Mouse (Mus musculus): ENCODE results near the gene Armc8. TPM values are rescaled to one million over a fixed set of nuclear protein-coding genes. Genes with fewer than 3 reads are reported as not detected.
A peak's percentile ranks its signal among the peaks of the same experiment; 100 is the strongest.
"Not testable (repeated sequence)": the region's sequence is repeated elsewhere in the genome, so short reads cannot be mapped to it uniquely, and the experiment has no call there.

Armc8 gene
- 41.3 and 46.4 TPM in 2 replicates for polyA plus RNA-seq (2014; fragmentation: Nextera tagmentation; extraction: Ambion mirVana)

DNA sequence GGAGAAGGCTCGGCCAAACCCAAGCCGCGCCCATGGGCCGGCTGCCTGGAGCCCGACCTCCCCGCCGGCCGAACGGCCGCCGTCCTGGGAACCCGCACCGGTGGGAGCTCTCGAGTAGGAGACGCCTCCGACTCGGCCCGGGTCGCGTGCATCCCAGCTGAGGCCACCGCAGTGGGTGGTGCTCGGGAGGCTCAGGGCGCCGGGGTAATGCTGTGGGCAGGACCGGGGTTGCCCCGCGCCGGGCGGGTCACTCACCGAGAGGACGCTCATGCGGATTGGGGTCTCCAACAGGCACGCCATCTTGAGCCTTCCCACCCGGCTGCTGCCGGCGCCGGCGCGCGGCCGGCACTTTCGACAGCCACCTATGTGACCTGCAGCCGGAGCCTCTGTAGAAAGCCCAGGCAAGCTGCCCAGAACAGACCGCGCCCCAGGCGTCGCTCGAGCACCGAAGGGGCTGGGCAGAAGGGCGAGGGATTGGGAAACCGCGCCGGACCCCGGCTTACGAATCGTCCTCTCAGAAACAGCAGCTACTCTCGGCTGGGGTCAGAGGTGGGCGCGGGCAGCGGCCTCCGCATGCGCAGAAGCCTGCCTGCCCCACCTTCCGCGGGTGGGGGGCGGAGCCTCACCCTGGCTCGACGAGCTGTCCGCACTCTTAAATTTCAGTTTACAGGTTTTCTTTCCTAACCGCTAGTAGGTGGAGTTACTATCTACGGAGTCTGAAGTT, at the start of gene Armc8:
TSS of gene Armc8 (minus strand) at position 553 of the 724 bp plus-strand sequence.
- under 1% methylated on average over 70 of the region's 70 CpGs for WGBS
- H3K27ac ChIP-seq (ENCODE audit: low read depth, low read length), result peak within 1 kb of the TSS; percentile 88
- DNase-seq (ENCODE audit: low spot score) (peak; percentile 92), ATAC-seq (ENCODE audit: low FRiP score) (peak; percentile 95)
- peak within 1 kb of the TSS; percentile 87 for H3K4me3 ChIP-seq (ENCODE audit: low read depth, low read length)
- H3K36me3 ChIP-seq (ENCODE audit: control insufficient read depth, insufficient read depth, low read length), result no peaks in the 10 kb centered on the region
- no peaks in the 10 kb centered on the region for H3K9me3 ChIP-seq (ENCODE audit: control insufficient read depth, low read length)
- no peaks in the 10 kb centered on the region for H3K27me3 ChIP-seq (ENCODE audit: control insufficient read depth, insufficient read depth, low read length)
- peak within 1 kb of the TSS; percentile 59 for H3K4me2 ChIP-seq (replicated peaks; ENCODE audit: low read depth, low read length)
- H3K4me1 ChIP-seq (replicated peaks; ENCODE audit: control insufficient read depth, insufficient read depth, low read length), result no peaks in the 10 kb centered on the region
- H3K9ac ChIP-seq (ENCODE audit: low read depth, low read length), result peak within 1 kb of the TSS; percentile 85

DNA sequence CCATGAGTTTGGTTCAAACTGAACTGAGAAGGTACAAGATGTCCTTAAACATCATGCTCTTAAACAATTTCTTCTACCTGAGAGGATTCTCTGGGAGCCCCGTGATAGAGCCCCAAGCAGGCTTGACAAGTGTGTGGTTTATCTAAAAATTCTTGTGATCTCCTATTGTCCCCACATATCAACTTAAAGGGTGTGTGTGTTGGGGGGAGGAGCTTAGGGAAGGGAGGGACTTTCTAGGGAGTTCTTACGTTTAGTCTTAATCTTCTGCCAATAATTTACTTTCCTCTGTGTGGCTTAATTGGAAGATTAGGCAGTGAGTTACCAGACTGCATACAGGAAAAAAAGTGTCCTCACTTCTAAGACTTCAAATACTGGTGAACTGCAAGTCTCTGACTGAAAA, 43.5 kb upstream of the Armc8 start, which contains the start of gene A4gnt:
TSS of gene A4gnt (plus strand) at position 301 of the 400 bp plus-strand sequence.
- Histone ChIP-seq H3K27me3 (ENCODE audit: control insufficient read depth, insufficient read depth, low read length) (no peaks in the 10 kb centered on the region), H3K4me1 (replicated peaks; ENCODE audit: control insufficient read depth, insufficient read depth, low read length) (no peaks in the 10 kb centered on the region), H3K9me3 (ENCODE audit: control insufficient read depth, low read length) (no peaks in the 10 kb centered on the region), H3K4me2 (replicated peaks; ENCODE audit: low read depth, low read length) (no peak within 1 kb of the TSS), H3K27ac (ENCODE audit: low read depth, low read length) (no peak within 1 kb of the TSS), H3K36me3 (ENCODE audit: control insufficient read depth, insufficient read depth, low read length) (no peaks in the 10 kb centered on the region), H3K4me3 (ENCODE audit: low read depth, low read length) (no peak within 1 kb of the TSS), H3K9ac (ENCODE audit: low read depth, low read length) (no peak within 1 kb of the TSS)
- ATAC-seq (ENCODE audit: low FRiP score), result no peak
- 66% methylated on average over 2 of the region's 2 CpGs for WGBS
- DNase-seq (ENCODE audit: low spot score), result no peak

DNA sequence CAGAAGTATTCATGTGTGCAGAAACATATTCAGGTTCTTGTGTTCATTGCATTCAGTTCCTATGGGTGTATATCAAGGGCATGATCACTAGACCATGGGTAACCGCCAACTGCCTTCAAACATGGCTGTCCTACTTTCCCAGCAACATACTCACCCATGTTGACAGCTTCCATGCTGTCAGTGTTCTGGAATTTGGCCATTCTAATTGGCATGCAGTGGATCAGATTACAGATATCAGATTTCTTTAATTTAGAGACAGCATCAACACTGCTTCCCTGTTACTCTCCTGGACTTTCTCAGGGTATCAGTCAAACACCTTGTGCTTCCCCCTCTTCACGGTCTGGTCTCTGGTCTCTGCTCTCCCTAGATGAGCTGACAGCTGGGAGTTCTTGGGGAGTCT, 34.9 kb upstream of the Armc8 start:
- H3K36me3 ChIP-seq (ENCODE audit: control insufficient read depth, insufficient read depth, low read length), result no peaks in the 10 kb centered on the region
- H3K9me3 ChIP-seq (ENCODE audit: control insufficient read depth, low read length), result no peaks in the 10 kb centered on the region
- no peak for DNase-seq (ENCODE audit: low spot score)
- no peak overlapping the region for H3K9ac ChIP-seq (ENCODE audit: low read depth, low read length)
- H3K4me2 ChIP-seq (replicated peaks; ENCODE audit: low read depth, low read length), result no peak overlapping the region
- ATAC-seq (ENCODE audit: low FRiP score), result no peak
- H3K4me3 ChIP-seq (ENCODE audit: low read depth, low read length), result no peak overlapping the region
- no peak overlapping the region for H3K27ac ChIP-seq (ENCODE audit: low read depth, low read length)
- H3K27me3 ChIP-seq (ENCODE audit: control insufficient read depth, insufficient read depth, low read length), result no peaks in the 10 kb centered on the region
- no peaks in the 10 kb centered on the region for H3K4me1 ChIP-seq (replicated peaks; ENCODE audit: control insufficient read depth, insufficient read depth, low read length)
- 72% methylated on average over 2 of the region's 2 CpGs for WGBS

DNA sequence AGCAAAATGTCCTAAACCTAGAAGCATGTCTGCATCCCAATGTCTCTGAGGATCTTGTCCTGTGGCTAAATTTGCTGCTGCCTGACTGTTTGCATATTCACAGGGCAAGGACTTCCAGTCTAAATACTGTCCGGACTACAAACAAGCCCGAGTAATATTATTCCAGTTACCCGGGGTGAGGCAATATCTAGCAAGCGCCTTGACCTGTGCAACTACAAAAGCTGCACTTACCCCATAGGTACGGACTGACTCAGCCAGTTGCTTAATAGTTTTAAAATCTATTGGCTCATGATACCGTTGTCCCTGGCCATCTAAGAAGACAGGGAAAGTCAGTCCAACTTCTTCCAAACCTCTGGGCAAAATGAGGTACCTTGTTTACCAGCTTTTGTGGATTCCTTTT, 30.4 kb upstream of the Armc8 start:
- H3K9me3 ChIP-seq (ENCODE audit: control insufficient read depth, low read length); H3K4me2 ChIP-seq (replicated peaks; ENCODE audit: low read depth, low read length); DNase-seq (ENCODE audit: low spot score); H3K4me3 ChIP-seq (ENCODE audit: low read depth, low read length); H3K36me3 ChIP-seq (ENCODE audit: control insufficient read depth, insufficient read depth, low read length); H3K4me1 ChIP-seq (replicated peaks; ENCODE audit: control insufficient read depth, insufficient read depth, low read length); ATAC-seq (ENCODE audit: low FRiP score); H3K9ac ChIP-seq (ENCODE audit: low read depth, low read length); H3K27ac ChIP-seq (ENCODE audit: low read depth, low read length); H3K27me3 ChIP-seq (ENCODE audit: control insufficient read depth, insufficient read depth, low read length): not testable (repeated sequence)
- WGBS, result 96% methylated on average over 6 of the region's 6 CpGs

DNA sequence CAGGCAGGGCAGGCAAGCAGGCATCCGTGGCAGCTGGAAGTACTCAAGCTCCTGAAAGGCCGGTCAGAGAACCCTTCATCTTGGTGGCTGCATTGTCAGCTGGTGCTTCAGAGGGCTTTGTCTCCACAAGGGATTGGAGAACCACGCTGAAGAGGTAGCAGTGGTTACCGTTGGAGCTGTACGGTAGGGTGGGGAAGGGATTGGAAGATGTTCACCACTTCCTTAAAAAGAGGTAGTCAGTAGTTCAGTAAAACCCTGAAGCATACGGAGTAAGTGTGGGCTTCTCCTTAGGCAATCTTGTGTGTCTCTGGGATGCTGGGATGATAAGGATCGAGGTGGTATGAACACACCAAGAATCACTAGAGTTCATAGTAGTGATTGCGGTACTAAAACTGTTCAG, 22.4 kb upstream of the Armc8 start:
- Histone ChIP-seq H3K4me2 (replicated peaks; ENCODE audit: low read depth, low read length) (no peak overlapping the region), H3K9me3 (ENCODE audit: control insufficient read depth, low read length) (no peaks in the 10 kb centered on the region), H3K4me1 (replicated peaks; ENCODE audit: control insufficient read depth, insufficient read depth, low read length) (no peaks in the 10 kb centered on the region), H3K27ac (ENCODE audit: low read depth, low read length) (no peak overlapping the region), H3K9ac (ENCODE audit: low read depth, low read length) (no peak overlapping the region), H3K27me3 (ENCODE audit: control insufficient read depth, insufficient read depth, low read length) (no peaks in the 10 kb centered on the region), H3K4me3 (ENCODE audit: low read depth, low read length) (no peak overlapping the region), H3K36me3 (ENCODE audit: control insufficient read depth, insufficient read depth, low read length) (no peaks in the 10 kb centered on the region)
- 80% methylated on average over 8 of the region's 8 CpGs for WGBS
- DNase-seq (ENCODE audit: low spot score) (no peak), ATAC-seq (ENCODE audit: low FRiP score) (no peak)

DNA sequence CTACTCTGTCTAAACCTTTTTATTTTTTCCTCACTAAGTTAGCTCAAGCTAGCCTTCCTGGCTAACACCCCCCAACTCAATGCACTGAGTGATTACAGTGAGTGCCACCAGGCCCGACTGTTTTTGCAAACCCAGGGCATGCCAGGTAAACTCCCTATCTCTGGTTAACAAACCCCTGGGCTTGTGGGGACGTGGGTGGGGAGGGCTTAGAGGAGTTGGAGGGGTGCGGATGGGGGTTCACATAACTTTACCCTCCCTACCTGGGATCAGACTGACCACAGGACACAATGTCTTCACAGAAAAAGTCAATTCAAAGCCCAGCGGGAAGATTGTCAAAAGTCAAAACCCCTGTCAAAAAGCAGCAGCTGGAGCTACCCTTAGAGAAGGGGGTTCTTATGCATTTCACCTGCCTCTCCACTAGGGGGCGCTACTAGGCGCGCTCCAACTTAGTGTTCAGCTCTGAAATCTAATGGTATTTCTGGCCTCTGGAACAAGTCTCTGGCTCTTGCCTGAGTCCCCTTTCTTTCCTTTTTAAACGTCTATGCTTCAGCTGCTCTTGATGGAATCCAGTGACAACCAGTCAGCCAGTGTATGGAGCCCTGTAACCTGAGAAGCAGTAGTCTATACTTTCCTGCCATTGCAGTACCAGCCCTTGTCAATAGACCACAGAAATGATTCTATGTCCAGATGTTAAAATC, 19.0 kb upstream of the Armc8 start:
- H3K9me3 ChIP-seq (ENCODE audit: control insufficient read depth, low read length), result no peaks in the 10 kb centered on the region
- H3K4me3 ChIP-seq (ENCODE audit: low read depth, low read length), result no peak overlapping the region
- ATAC-seq (ENCODE audit: low FRiP score) (no peak), DNase-seq (ENCODE audit: low spot score) (peak; percentile 75)
- H3K27ac ChIP-seq (ENCODE audit: low read depth, low read length), result no peak overlapping the region
- no peak overlapping the region for H3K4me2 ChIP-seq (replicated peaks; ENCODE audit: low read depth, low read length)
- H3K36me3 ChIP-seq (ENCODE audit: control insufficient read depth, insufficient read depth, low read length), result peaks cover 4% of the 10 kb centered on the region; the same call in 1 of the 2 replicates
- H3K9ac ChIP-seq (ENCODE audit: low read depth, low read length), result no peak overlapping the region
- H3K4me1 ChIP-seq (replicated peaks; ENCODE audit: control insufficient read depth, insufficient read depth, low read length), result no peaks in the 10 kb centered on the region
- 29% methylated on average over 8 of the region's 8 CpGs for WGBS
- no peaks in the 10 kb centered on the region for H3K27me3 ChIP-seq (ENCODE audit: control insufficient read depth, insufficient read depth, low read length)

DNA sequence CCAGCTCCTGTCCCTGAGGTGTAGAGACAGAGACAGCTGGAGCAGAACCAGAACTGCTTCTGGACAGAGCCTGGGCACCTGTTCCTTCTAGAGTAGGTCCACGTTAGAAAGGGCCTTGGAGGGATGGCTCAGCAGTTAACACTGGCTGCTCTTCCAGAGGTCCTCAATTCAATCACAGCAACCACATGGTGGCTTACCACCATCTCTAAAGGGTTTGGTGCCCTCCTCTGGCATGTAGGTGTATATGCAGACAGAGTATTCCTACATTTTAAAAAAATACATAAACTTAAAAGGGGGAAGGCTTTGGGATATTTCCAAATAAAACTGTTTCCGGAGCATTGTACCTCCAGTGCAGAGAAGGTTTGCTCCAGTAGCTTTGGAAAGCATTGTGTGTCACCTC, 12.0 kb upstream of the Armc8 start:
- Histone ChIP-seq H3K9ac (ENCODE audit: low read depth, low read length) (no peak overlapping the region), H3K4me3 (ENCODE audit: low read depth, low read length) (no peak overlapping the region), H3K4me2 (replicated peaks; ENCODE audit: low read depth, low read length) (no peak overlapping the region), H3K36me3 (ENCODE audit: control insufficient read depth, insufficient read depth, low read length) (peaks cover 6% of the 10 kb centered on the region; the same call in 1 of the 2 replicates), H3K27ac (ENCODE audit: low read depth, low read length) (no peak overlapping the region), H3K9me3 (ENCODE audit: control insufficient read depth, low read length) (no peaks in the 10 kb centered on the region), H3K4me1 (replicated peaks; ENCODE audit: control insufficient read depth, insufficient read depth, low read length) (no peaks in the 10 kb centered on the region), H3K27me3 (ENCODE audit: control insufficient read depth, insufficient read depth, low read length) (no peaks in the 10 kb centered on the region)
- ATAC-seq (ENCODE audit: low FRiP score) (no peak), DNase-seq (ENCODE audit: low spot score) (peak; percentile 60)
- WGBS, result 61% methylated on average over 2 of the region's 2 CpGs

DNA sequence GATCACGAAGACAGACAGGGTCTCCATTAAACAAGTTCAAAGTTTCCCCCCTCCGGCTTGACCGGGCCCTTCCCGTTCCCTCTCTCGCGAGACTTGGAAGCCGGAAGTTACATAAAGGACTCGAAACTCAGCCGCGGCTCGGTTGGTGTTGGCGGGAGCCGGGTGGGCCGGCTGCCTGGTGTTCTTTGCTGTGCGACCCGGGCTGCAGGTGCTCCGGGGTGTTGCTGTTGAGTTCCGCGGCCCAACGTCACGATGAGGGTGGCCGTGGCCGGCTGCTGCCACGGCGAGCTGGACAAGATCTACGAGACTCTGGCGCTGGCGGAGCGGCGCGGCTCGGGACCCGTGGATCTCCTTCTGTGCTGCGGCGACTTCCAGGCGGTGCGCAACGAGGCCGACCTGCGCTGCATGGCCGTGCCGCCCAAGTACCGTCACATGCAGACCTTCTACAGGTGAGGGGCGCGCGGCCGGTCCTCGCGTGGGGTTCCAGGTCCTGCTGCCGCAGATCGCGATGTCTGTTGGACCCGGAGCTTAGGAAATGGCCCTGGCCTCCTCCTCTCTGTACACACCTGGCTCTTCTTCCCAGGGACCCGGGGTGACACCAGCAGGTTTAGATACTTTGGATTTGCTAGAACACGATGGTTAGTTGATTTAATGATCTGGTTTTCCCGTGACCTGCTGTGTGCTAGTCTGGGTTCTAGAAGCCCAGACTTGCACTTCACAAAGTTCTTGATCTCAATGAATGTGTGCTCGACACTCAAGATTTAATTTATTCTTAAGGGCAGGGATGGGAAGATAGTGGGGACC, 7.2 kb upstream of the Armc8 start, which contains the start of gene Dbr1:
TSS of gene Dbr1 (plus strand) at position 123 of the 804 bp plus-strand sequence.
- peak within 1 kb of the TSS; percentile 73 for H3K4me3 ChIP-seq (ENCODE audit: low read depth, low read length)
- no peaks in the 10 kb centered on the region for H3K4me1 ChIP-seq (replicated peaks; ENCODE audit: control insufficient read depth, insufficient read depth, low read length)
- DNase-seq (ENCODE audit: low spot score), result peak; percentile 93
- no peaks in the 10 kb centered on the region for H3K27me3 ChIP-seq (ENCODE audit: control insufficient read depth, insufficient read depth, low read length)
- no peaks in the 10 kb centered on the region for H3K9me3 ChIP-seq (ENCODE audit: control insufficient read depth, low read length)
- no peaks in the 10 kb centered on the region for H3K36me3 ChIP-seq (ENCODE audit: control insufficient read depth, insufficient read depth, low read length)
- peak within 1 kb of the TSS; percentile 19; the same call in 1 of the 2 replicates for H3K27ac ChIP-seq (ENCODE audit: low read depth, low read length)
- peak within 1 kb of the TSS; percentile 82 for H3K9ac ChIP-seq (ENCODE audit: low read depth, low read length)
- H3K4me2 ChIP-seq (replicated peaks; ENCODE audit: low read depth, low read length), result peak within 1 kb of the TSS; percentile 58
- under 1% methylated on average over 56 of the region's 57 CpGs for WGBS
- ATAC-seq (ENCODE audit: low FRiP score), result peak; percentile 95

All from hindbrain, embryonic 11.5 days (tissue).